Mouse (Mus musculus) thymus, adult 18-20 months (tissue): ENCODE data around the gene Trim24.
A peak's percentile ranks its signal among the peaks of the same experiment; 100 is the strongest.

Source experiments
- DNase-seq, 2 experiments: peaks; one replicate each; pipeline ENCODE4 v3.0.0; 2022; ENCODE audit warnings: mixed read lengths in 2 of 2

Gene Trim24

DNA sequence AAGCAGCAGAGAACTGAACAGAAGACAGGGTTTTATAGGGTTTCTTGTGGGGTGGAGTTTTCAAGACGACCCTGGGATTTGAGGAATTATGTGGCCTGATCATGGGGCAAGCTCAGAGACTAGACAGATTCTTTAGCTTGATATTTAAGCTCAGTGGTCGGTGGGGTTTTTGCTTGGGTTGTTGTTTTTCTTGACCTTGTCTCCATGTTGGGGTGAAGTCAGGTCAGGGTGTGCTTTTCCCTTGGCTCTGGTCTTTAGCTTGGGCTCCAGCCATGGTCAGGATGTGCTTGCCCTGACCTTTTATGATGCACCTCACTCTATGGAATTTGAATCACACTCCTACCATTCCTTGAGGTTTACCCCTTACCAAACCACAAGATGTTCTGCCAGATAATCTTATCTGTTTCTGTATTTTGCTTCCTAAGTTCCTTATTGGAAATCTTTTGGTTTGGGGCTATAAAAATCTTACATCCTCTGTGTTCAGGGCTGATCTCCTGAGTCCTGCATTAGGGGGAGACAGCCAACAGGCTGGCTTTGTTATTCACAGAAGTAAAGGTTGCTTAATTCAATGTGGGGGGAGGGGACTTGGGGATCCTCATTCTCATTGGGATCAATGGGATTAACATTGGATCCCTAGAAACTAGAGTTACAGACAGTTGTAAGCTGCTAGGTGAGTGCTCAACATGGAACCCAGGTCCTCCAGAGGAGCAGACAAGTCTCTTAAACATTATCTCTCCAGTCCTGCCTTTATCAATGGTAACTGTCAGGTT, 6.5 kb upstream of the Trim24 start:
- DNase-seq = no peak

DNA sequence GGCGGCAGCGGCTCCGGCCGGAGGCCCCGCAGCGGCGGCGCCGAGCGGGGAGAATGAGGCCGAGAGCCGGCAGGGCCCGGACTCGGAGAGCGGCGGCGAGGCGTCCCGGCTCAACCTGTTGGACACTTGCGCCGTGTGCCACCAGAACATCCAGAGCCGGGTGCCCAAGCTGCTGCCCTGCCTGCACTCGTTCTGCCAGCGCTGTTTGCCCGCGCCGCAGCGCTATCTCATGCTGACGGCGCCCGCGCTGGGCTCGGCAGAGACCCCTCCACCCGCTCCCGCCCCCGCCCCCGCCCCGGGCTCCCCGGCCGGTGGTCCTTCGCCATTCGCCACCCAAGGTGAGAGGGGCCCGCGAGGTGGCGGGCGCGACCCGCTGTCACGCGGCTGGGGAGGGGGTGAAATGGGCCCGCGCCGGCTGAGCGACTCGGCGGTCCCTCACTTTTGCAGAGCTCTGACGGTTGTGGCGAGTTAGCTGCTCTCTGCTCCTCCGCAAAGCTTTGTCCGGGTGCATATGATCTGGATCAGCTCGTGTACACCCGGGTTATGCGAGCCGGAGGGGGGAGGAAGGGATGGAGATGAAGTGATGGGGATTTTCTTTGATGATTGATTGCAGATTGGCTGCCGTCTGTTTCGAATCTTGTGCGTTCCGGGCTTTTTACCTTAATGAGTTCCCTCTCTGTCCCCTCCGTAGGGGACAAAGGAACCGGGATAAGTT, 683 bp downstream of the Trim24 start:
- peak; percentile 64 to 66 for DNase-seq

DNA sequence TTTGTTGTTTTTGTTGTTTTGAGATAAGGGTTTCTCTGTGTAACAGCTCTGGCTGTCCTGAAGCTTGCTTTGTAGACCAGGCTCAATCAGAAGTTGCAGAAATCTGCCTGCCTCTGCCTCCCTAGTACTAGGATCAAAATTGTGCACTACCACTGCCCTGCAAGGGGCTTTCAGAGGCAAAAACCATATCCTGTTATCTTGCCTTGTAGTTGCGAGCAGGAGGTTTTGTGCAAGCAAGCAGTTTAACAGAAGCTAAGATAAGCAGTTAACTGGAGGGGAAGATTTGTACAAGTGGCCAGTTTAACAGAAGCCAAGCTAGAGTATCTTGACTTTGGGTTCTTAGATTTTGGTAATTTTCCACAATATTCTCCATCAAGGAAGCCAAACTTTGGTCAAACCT, 2.2 kb downstream of the Trim24 start:
- DNase-seq = no peak

DNA sequence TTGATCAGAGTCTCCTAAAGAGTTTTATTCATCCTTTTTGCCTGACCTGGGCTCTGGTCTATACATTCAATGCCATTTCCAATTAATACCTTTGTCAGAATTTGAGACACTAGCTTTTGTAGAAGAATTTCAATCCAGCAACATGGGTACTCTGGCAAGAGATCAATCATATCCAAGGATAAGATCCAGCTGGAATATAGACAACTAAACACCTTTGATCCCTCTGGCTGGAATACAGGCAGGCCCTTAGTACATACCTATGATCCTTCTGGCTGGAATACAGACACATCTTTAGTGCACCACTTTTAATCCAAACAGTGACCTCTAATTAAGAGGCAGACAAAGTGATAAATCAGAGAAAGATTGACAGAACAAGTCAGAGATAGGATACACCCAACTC, 3.1 kb downstream of the Trim24 start:
- no peak for DNase-seq

DNA sequence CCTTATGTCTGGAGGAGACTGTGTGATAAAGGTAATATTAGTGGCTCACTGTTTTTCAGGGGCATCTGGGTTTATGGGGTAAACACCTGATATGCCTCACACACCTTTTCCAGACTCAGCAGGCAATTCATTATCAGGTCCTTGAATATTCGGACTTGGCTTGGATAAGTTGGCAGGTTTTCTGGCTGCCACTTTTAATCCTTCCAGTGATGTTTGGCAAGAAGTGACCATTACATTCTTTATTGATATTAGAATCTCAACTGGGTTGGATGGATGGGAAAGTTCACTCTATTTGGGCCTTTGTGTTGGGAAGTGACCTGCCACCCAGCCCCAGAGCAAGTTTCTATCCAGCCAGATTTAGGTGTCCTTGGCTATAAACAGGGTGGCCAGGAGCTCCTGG, 7.6 kb downstream of the Trim24 start:
- DNase-seq = no peak

DNA sequence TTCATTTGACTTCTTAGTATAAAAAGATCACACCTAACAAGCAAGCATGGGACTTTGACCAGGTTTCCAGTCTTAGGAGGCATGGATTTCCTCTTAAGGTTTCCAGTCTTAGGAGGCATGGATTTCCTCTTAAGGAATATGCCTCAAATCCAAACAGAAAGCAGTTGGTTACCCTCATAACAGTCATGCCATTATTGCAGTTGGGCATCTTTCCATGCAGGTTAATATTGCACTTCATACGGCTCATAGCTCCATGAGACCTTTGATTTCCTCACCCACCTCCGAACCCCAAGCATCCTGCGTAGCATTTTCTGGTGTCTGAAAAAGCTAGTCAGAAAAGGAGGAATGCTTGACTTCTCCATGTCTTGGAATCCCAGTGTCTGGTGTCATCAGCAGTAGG, 10.0 kb downstream of the Trim24 start:
- no peak for DNase-seq

DNA sequence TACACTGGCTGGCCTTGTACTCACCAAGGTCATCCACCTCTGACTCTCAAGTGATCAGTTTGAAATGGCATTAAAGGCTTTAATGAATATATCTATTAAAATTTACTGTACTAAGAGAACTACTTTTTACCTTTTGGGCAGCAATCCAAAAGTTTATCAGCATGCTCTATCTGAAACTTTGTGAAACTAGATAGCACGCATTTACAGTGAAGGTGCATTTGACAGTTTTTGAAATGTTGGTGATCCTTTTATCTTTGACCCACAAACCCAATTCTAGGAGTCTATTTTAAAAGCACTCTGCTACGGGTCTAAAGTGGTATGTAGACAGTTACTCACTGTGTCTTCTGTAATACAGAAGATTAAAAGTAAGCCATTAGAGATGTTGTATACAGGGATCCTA, 23.0 kb downstream of the Trim24 start:
- DNase-seq = no peak

DNA sequence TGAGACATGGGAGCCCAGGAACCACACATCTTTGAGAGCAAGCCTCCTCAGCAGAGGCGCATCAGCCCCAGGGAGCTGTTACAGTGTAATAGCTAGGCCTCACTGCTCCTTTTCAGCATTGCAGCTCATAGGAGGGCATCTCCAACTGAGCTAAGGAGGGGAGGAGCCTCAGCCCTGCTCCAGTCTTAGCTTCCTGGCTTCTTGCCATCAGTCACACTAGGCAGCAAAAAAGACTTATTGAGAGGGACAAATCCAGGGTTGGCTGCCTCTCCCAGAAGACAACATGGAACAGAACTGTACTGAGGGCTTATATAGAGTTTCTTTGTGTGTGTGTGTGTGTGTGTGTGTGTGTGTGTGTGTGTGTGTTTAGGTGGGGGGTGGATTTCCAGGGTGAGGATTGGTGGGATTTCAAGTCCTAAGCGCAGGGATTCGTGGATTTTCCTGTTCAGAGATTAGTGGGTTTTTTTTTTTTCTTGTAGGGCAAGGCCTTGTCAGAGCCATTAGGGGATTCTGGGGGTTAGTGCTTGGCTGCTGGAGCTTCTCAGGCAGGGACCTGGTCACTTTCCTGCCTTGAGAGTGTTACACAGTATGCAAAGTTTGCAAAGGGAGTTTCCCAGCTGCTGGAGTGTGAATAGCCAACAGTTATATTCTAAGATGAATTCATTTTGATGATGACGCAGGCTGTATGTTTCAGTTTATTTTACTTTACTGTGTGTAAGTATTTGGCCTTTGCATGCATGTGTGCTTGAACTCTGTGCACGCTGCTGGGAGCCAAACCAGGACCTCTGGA, 25.2 kb downstream of the Trim24 start:
- DNase-seq = peak in 1 of 2 experiments; percentile 24

DNA sequence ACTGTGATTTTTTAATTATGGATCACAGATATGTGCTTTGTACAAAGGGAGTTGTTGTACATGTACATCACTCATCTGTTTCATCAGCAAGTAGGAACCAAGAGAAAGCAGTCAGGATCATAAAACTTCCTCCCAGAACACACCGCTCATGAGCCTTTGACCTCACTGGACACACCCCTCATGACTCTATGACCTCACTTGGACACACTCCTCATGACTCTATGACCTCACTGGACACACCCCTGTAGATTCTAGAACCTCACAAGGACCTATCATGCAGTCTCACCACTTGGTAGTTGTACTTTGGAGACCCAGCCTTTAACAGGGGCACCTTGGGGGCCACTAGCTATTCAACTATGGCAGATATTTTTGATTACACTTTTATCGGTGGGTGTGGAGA, 29.6 kb downstream of the Trim24 start:
- DNase-seq = no peak

DNA sequence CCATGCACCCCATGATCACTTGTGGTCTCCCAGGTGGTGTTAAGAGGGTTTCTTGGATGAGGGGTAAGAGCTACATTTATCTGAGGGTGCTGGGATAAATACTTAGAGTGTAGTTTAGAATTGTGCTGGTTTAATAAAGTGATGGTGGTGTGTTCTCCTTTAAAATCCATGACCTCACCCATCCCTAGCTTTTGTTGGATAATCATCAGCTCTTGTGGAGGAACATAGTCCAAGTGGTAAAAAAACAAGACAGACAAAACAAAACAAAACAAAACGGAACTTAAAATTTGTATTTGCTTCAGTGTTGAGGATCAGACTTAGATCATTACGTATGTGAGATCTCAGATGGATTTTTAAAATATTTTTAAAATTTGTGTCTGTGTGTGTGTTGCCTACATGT, 31.2 kb downstream of the Trim24 start:
- DNase-seq = no peak

DNA sequence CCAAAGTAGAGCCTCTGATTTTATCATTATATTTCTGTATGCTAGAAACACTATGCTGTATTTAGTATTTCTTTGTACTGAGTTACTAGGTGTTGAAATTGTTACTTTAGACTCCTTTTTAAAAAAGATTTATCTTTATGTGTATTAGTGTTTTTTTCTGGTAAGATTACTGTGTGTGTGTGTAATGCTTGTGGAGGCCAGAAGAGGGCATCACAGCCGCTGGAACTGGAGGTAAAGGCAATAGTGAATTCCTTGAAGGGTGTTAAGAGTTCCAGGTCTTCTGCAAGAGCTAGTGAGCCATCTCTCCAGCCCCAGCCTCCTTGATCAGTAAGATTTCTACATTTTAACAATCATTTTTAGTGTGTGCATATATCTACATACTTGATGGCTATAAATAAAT, 33.2 kb downstream of the Trim24 start:
- no peak for DNase-seq

DNA sequence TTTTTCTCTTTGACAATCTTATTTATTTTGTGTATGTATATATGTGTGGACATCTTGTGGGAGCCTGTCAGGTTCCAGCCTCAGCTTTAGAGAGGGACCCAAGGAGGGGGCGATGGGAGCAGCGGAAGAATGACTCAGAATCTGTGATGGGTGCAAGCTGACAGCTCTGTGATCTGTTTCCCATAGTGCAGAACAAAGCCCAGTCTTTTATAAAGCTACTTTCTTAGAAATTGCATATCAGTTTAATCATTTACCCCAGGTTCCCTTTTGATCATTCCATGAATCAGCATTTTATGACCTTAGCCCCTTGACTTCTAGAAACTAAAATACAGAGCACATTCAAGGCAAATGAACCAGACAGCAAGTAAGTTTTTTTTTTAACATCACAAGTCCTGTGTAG, 42.9 kb downstream of the Trim24 start:
- DNase-seq = no peak

DNA sequence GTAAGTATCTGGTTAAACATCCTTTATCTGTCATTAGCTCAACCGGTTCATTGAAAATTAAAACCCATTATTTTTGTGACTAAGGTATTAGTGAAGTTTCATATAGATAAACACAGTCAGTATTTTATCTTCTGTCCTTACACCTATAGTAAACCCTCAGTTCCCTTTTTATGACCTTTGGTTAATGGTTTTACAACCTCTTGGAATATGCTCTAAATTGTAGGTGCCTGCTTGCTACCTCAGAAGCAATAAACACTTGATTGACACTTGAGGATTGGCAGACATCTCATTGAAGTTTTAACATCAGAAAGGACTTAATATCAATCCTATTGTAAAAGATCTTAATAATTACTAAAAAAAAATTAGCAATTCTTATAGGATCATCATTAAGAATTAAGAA, 54.5 kb downstream of the Trim24 start:
- DNase-seq = no peak

DNA sequence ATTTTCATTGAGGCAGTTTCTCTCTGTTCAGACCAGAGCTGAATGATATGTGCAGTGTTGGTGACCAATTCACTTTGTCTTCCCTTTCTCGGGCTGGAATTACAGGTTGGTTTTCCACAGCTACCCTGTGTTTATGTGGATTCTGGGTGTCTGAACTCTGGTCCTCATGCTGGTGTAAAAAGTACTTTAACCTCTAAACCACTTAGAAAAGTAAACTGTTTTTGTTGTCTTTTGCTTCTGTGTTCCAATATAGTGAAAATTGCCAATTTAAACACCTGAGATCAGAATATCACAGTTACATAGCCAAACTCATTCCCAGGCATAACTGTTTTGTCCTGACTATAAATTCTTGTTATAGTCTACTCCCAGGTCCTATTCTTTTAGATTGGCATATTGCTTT, 56.1 kb downstream of the Trim24 start:
- no peak for DNase-seq

DNA sequence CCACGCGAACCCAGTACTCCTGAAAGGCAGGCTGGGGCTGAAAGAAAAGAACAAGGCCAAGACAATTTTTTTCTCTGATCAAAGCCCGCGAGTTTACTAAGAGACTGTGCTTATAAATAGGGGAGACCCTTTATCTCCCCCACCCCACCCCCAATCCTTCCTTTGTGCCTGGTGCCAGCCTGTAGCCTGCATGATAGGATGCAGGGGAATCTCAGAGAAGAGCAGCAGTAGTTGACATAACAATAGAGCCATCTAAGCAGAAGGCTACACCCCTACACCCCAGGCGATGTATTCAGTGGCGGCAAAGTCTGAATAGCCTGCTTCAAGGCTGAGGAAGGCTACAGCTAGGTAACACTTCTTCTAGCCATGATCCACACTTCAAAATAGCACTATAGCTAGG, 65.9 kb downstream of the Trim24 start:
- DNase-seq = no peak

DNA sequence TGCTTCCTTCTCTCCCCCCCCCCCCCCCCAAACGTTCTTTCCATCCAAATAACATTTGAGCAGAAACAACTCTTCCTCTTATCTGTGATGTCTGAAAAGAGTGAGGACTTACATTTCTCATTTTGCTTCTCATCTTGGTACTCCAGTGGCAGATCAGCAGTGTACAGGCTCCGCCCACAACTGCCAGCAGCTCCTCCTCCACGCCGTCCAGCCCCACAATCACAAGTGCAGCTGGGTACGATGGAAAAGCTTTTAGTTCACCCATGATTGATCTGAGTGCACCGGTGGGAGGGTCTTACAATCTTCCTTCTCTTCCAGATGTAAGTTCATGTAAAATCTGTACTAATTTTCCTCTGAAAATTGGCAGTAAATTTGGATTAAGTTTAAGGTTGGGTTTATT, 80.7 kb downstream of the Trim24 start:
- no peak for DNase-seq

DNA sequence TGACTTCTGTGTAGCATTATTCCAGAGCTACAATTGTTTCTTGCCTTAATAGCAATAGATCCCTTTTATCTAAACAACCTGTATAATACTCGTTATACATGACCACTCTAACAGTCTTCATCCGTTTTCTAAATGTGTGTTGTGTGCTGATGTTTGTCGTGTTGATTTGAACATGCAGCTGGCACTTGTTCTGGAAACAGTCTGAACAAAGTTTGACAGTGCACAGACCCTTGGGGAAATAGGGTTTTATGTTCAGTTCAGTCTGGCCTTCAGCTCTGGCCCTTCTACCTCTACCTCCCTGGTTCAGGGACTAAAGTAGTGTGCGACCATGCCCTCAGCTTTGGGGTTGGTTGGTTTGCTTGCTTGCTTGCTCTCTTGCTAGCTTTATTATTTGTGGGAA, 96.8 kb downstream of the Trim24 start:
- DNase-seq = no peak

DNA sequence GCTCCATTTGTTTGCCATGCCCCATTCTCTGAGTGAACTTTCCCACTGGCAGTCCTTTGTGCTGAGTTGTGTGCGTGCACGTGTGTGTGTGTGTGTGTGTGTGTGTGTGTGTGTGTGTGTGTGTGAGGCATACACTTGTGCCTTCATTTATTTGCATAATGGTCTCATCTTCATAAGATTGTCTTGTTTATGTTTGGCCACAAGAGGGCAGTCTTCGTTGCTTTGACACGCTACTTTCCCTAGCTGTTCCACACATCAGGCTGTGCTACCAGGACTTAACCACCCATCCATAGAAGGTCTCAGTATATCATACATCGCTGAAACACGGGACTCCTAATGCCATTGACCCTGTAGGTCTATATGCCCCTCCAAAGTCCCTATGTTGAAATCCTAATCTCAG, 136.8 kb downstream of the Trim24 start:
- DNase-seq = peak in 1 of 2 experiments; percentile 6

DNA sequence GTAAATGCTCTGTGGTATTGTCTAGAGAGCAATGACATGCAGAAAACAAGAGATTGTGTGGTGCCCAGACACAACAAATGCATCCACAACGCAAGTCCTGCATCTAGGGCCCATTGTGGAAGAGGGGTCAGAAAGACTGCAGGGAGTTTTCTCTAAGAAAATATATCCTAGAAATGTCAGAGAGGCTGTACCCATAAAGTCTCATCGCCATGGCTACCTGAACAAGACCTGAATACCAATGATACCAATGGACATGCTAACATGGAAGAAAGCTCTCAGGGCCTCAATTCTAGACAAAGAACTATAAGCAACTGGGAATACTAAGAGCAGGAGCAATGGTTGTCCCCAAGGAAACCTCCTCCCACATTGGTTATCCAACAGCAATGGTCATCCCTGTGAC, 142.2 kb downstream of the Trim24 start:
- DNase-seq = no peak
